Mouse (Mus musculus): ENCODE measurements around the gene Jmjd6. TPM values are rescaled to one million over a fixed set of nuclear protein-coding genes. Genes with fewer than 3 reads are reported as not detected.

Gene Jmjd6
- polyA plus RNA-seq, 1 experiment, result 27.9 TPM

GRCm38 (mm10) chr11:116807116-116807515, 36.1 kb downstream of the Jmjd6 start:
- DNase-seq (ENCODE audit: low read depth), result no peak

GRCm38 (mm10) chr11:116806136-116807071, 36.8 kb downstream of the Jmjd6 start:
- DNase-seq (ENCODE audit: low read depth), result no peak

GRCm38 (mm10) chr11:116802709-116803108, 40.5 kb downstream of the Jmjd6 start:
- DNase-seq (ENCODE audit: low read depth), result no peak

GRCm38 (mm10) chr11:116801106-116801505, 42.1 kb downstream of the Jmjd6 start:
- DNase-seq (ENCODE audit: low read depth), result no peak

GRCm38 (mm10) chr11:116799364-116799763, 43.9 kb downstream of the Jmjd6 start:
- DNase-seq (ENCODE audit: low read depth), result no peak

Other genes with a start within 250 kb of the Jmjd6 start
- 29.9 and 33.8 TPM in 2 replicates for gene Rhbdf2, start 216.4 kb downstream of the Jmjd6 start, polyA plus RNA-seq (2012; rRNA removed)
- 1.7 and 1.9 TPM in 2 replicates for gene Prcd, start 189.9 kb downstream of the Jmjd6 start, polyA plus RNA-seq (2012; rRNA removed)
- 50.3 and 55.4 TPM in 2 replicates for gene Cygb, start 189.1 kb downstream of the Jmjd6 start, polyA plus RNA-seq (2012; rRNA removed)
- 0.57 TPM in 1 of 2 replicates, not detected in the other for gene St6galnac1, start 67.9 kb downstream of the Jmjd6 start, polyA plus RNA-seq (2012; rRNA removed)
- 13.9 and 31.5 TPM in 2 replicates for gene Mxra7, start 15.4 kb downstream of the Jmjd6 start, polyA plus RNA-seq (2012; rRNA removed)
- gene Mettl23, start 171 bp downstream of the Jmjd6 start, polyA plus RNA-seq (2012; rRNA removed), result 20.9 and 25.9 TPM in 2 replicates
- 34.2 and 36.7 TPM in 2 replicates for gene Mfsd11, start 9.0 kb upstream of the Jmjd6 start, polyA plus RNA-seq (2012; rRNA removed)
- gene Srsf2, start 9.6 kb upstream of the Jmjd6 start, polyA plus RNA-seq (2012; rRNA removed), result 279 and 335 TPM in 2 replicates
- gene Mgat5b, start 75.4 kb upstream of the Jmjd6 start, polyA plus RNA-seq (2012; rRNA removed), result 0.11 and 0.15 TPM in 2 replicates

Measured in gonadal fat pad, adult 2 months (tissue).